Mouse (Mus musculus): ENCODE measurements at regions not wholly inside any gene's neighbourhood (a gene's known extent, or its start where the extent isn't known, plus 50 kb on each side); places are given as distances from the start of the nearest gene placed in this dataset.

DNA sequence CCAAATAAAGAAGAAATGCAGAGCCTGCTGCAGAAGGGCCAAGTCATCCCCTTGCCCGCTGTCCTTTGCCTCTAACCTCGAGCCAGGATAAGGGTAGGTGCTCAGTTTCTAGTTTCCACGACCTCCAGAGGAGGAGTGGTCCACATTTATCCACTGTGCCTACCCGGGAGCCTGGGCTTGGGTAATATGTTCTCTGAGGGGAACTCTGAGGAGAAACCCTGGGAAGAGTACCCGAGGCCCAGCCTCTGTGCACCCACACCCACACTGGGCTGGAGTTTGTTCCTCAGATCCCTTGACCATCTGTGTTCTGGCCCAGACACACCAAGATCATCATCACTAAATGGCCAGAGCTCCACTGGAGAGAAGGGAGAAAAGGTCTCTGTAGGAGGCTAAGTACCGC, 229.5 kb upstream of the Ankrd55 start:
- Histone ChIP-seq H3K4me1 (ENCODE audit: control insufficient read depth in 2 of 2, insufficient read depth in 2 of 2, low read length in 2 of 2, poor library complexity in 1 of 2) (no peaks in the 10 kb centered on the region), H3K9ac (ENCODE audit: insufficient read depth, low read depth, low read length, poor library complexity, severe bottlenecking) (no peak overlapping the region), H3K36me3 (ENCODE audit: control insufficient read depth, insufficient read depth, low read length, poor library complexity, severe bottlenecking) (no peaks in the 10 kb centered on the region), H3K9me3 (ENCODE audit: control insufficient read depth, insufficient read depth, low read depth, low read length) (no peaks in the 10 kb centered on the region), H3K27ac (ENCODE audit: insufficient read depth, low read depth, low read length, poor library complexity, severe bottlenecking) (no peak overlapping the region), H3K4me3 (ENCODE audit: insufficient read depth in 1 of 2, low read depth in 1 of 2, low read length in 2 of 2, poor library complexity in 1 of 2, severe bottlenecking in 1 of 2) (no peak overlapping the region)
- no peak for TF ChIP-seq ZC3H11A (IDR thresholded peaks at IDR 0.05; ENCODE audit: borderline replicate concordance, low read depth, low read length)
- TF ChIP-seq ZNF384 (IDR thresholded peaks at IDR 0.05; ENCODE audit: low read depth, low read length), result no peak
- TF ChIP-seq CHD2 (IDR thresholded peaks at IDR 0.05; ENCODE audit: low read depth, low read length), result no peak
- TF ChIP-seq HCFC1 (IDR thresholded peaks at IDR 0.05; ENCODE audit: borderline replicate concordance, insufficient read depth, low read length), result no peak
- TF ChIP-seq MAFK (IDR thresholded peaks at IDR 0.05; ENCODE audit: insufficient read depth, low read depth, low read length), result no peak
- DNase-seq (ENCODE audit: low read depth, low spot score), result no peak
- in situ Hi-C loops (cut with MboI; ENCODE audit: low sequenced_read_pairs in 2 of 2, unreplicated experiment in 2 of 2), result no loop called here

DNA sequence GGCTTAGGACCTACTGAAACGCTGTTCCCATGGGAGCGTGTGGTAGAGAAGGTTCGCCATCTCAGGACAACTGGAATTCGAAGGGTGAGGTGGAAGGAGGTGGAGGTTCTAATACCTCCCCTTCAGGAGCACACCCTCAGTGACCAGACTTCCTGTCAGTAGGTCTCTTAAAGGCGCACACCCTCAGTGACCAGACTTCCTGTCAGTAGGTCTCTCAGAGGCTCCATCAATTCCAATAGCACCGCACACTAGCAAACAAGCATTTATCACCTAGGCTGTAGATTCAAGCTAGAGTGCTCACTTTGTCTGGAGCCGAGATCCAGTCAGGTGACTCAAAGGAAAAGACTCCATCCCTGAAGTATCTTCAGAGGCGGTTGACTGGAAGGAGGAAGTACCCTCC, 226.2 kb upstream of the Ankrd55 start:
- Histone ChIP-seq H3K4me3 (ENCODE audit: insufficient read depth in 1 of 2, low read depth in 1 of 2, low read length in 2 of 2, poor library complexity in 1 of 2, severe bottlenecking in 1 of 2) (no peak overlapping the region), H3K27ac (ENCODE audit: insufficient read depth, low read depth, low read length, poor library complexity, severe bottlenecking) (no peak overlapping the region), H3K9ac (ENCODE audit: insufficient read depth, low read depth, low read length, poor library complexity, severe bottlenecking) (no peak overlapping the region), H3K4me1 (ENCODE audit: control insufficient read depth in 2 of 2, insufficient read depth in 2 of 2, low read length in 2 of 2, poor library complexity in 1 of 2) (no peaks in the 10 kb centered on the region), H3K36me3 (ENCODE audit: control insufficient read depth, insufficient read depth, low read length, poor library complexity, severe bottlenecking) (no peaks in the 10 kb centered on the region), H3K9me3 (ENCODE audit: control insufficient read depth, insufficient read depth, low read depth, low read length) (no peaks in the 10 kb centered on the region)
- TF ChIP-seq HCFC1 (IDR thresholded peaks at IDR 0.05; ENCODE audit: borderline replicate concordance, insufficient read depth, low read length), result no peak
- no peak for TF ChIP-seq ZC3H11A (IDR thresholded peaks at IDR 0.05; ENCODE audit: borderline replicate concordance, low read depth, low read length)
- no peak for TF ChIP-seq MAFK (IDR thresholded peaks at IDR 0.05; ENCODE audit: insufficient read depth, low read depth, low read length)
- in situ Hi-C loops (cut with MboI; ENCODE audit: low sequenced_read_pairs in 2 of 2, unreplicated experiment in 2 of 2), result no loop called here
- DNase-seq (ENCODE audit: low read depth, low spot score), result no peak

- Histone ChIP-seq H3K36me3 (ENCODE audit: control insufficient read depth, insufficient read depth, low read length, poor library complexity, severe bottlenecking) (no peaks in the 10 kb centered on the region), H3K9ac (ENCODE audit: insufficient read depth, low read depth, low read length, poor library complexity, severe bottlenecking) (no peak overlapping the region), H3K4me1 (ENCODE audit: control insufficient read depth in 2 of 2, insufficient read depth in 2 of 2, low read length in 2 of 2, poor library complexity in 1 of 2) (no peaks in the 10 kb centered on the region), H3K27ac (ENCODE audit: insufficient read depth, low read depth, low read length, poor library complexity, severe bottlenecking) (no peak overlapping the region), H3K9me3 (ENCODE audit: control insufficient read depth, insufficient read depth, low read depth, low read length) (no peaks in the 10 kb centered on the region), H3K4me3 (ENCODE audit: insufficient read depth in 1 of 2, low read depth in 1 of 2, low read length in 2 of 2, poor library complexity in 1 of 2, severe bottlenecking in 1 of 2) (no peak overlapping the region)
- TF ChIP-seq CHD2 (IDR thresholded peaks at IDR 0.05; ENCODE audit: low read depth, low read length) (no peak), ZC3H11A (IDR thresholded peaks at IDR 0.05; ENCODE audit: borderline replicate concordance, low read depth, low read length) (no peak), MAFK (IDR thresholded peaks at IDR 0.05; ENCODE audit: insufficient read depth, low read depth, low read length) (no peak), ZNF384 (IDR thresholded peaks at IDR 0.05; ENCODE audit: low read depth, low read length) (no peak), HCFC1 (IDR thresholded peaks at IDR 0.05; ENCODE audit: borderline replicate concordance, insufficient read depth, low read length) (no peak)
- no peak for DNase-seq (ENCODE audit: low read depth, low spot score)
- in situ Hi-C loops (cut with MboI; ENCODE audit: low sequenced_read_pairs in 2 of 2, unreplicated experiment in 2 of 2), result no loop called here
Measured at GRCm38 (mm10) chr13:112063409-112064111, 224.7 kb upstream of the Ankrd55 start.

DNA sequence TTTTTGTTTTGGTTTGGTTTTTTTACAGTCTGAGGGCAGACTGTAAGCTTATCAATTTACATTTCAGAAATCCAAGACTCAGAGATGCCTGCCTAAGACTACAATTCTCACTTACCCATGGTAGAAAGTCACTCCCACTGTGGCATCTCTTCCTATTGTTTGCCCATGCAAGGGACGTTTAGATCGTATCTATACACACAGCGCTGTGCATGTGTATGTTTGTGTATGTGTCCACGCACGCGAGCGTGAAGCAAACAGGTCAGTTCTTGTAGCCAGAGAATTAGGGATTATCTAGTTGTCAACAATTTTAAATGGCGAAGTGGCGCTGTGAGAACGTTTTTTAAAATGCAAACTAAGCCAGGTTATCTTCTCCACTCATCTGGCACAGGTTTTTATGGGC, 223.6 kb upstream of the Ankrd55 start:
- in situ Hi-C loops (cut with MboI; ENCODE audit: low sequenced_read_pairs in 2 of 2, unreplicated experiment in 2 of 2), result no loop called here

More for the DNA sequence above, 223.6 kb upstream of the Ankrd55 start:
- no peak overlapping the region for H3K4me3 ChIP-seq (ENCODE audit: insufficient read depth in 1 of 2, low read depth in 1 of 2, low read length in 2 of 2, poor library complexity in 1 of 2, severe bottlenecking in 1 of 2)
- H3K4me1 ChIP-seq (ENCODE audit: control insufficient read depth in 2 of 2, insufficient read depth in 2 of 2, low read length in 2 of 2, poor library complexity in 1 of 2), result no peaks in the 10 kb centered on the region
- no peak overlapping the region for H3K27ac ChIP-seq (ENCODE audit: insufficient read depth, low read depth, low read length, poor library complexity, severe bottlenecking)
- TF ChIP-seq CHD2 (IDR thresholded peaks at IDR 0.05; ENCODE audit: low read depth, low read length) (no peak), ZNF384 (IDR thresholded peaks at IDR 0.05; ENCODE audit: low read depth, low read length) (no peak), MAFK (IDR thresholded peaks at IDR 0.05; ENCODE audit: insufficient read depth, low read depth, low read length) (no peak), HCFC1 (IDR thresholded peaks at IDR 0.05; ENCODE audit: borderline replicate concordance, insufficient read depth, low read length) (no peak), ZC3H11A (IDR thresholded peaks at IDR 0.05; ENCODE audit: borderline replicate concordance, low read depth, low read length) (no peak)
- no peaks in the 10 kb centered on the region for H3K36me3 ChIP-seq (ENCODE audit: control insufficient read depth, insufficient read depth, low read length, poor library complexity, severe bottlenecking)
- no peak for DNase-seq (ENCODE audit: low read depth, low spot score)
- H3K9ac ChIP-seq (ENCODE audit: insufficient read depth, low read depth, low read length, poor library complexity, severe bottlenecking), result no peak overlapping the region
- no peaks in the 10 kb centered on the region for H3K9me3 ChIP-seq (ENCODE audit: control insufficient read depth, insufficient read depth, low read depth, low read length)

Data from ES-E14 (cell line).